13 mouse cellular contexts compared by ENCODE assay signal in the genomic region with DNA sequence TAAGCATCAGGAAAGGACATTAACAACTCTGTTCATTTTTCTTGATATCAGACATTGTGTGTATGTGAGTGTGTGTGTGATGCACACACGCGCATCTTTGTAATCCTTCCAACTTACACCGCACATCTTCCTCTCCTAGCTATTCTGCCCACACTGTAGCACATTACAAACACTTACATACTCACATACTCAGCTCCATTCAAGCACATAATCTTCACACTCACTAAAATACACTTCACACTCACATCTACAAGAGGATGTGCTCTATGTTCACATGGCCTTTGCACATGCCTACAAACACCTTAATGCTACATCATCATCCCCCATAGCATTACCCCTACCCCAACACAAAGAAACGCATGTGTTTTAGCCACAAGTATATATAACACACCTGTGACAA.
"Had no signal": no experiment of that assay in that cellular context is flagged by ENCODE, and none has a peak within 500 bp of the region (broad histone marks: within the 10 kb centered on the region; RNA-seq: fewer than 3 reads in every experiment).

No protein-coding gene starts in this region.

- DNase-seq: left cerebral cortex, postnatal 4 days; liver; liver, embryonic 13.5 days; liver, postnatal 0 days; lung, adult 18-20 months; lung, adult 2 months; lung, postnatal 14 days; lung, postnatal 4 days; midbrain, embryonic 14.5 days had no signal

- ATAC-seq: liver, embryonic 12.5 days; midbrain, embryonic 13.5 days; midbrain, embryonic 15.5 days; midbrain, embryonic 16.5 days had no signal
